Mouse (Mus musculus): ENCODE data around the gene Prkcz.
A peak's percentile ranks its signal among the peaks of the same experiment; 100 is the strongest.
"Not testable (repeated sequence)": the region's sequence is repeated elsewhere in the genome, so short reads cannot be mapped to it uniquely, and the experiment has no call there.

The Prkcz gene

GRCm38 (mm10) chr4:155283585-155283984 is 77.6 kb downstream of the Prkcz start:
- DNase-seq (ENCODE audit: low read depth, low spot score), result peak; percentile 92

DNA sequence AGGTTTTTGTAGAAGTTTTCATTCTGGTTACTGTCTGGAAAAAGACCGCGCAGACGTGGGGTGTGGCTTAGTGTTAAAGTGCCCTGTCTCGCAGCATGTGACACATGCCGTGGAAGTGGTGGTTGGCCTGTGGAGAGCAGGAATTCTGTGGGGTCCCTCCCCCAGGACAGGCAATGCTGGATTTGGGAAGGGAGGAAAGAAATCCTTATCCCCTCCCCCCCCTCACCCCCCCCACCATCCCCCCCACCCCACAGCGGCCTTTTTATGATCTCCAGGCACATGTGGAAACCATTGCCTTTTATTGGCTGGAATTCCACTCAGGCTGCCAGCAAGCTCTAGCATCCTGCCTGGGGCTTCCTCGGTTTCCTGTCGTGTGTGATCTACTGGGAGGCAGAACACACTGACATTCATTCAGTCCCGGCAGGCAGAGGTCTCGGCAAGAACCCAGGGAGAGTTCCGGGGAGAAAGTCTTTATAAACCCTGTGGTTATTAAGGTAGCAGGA is 78.1 kb downstream of the Prkcz start:
- DNase-seq (ENCODE audit: low read depth, low spot score), result peak; percentile 53

- DNase-seq (ENCODE audit: low read depth, low spot score), result no peak
These were observed 78.9 kb downstream of the Prkcz start for GRCm38 (mm10) chr4:155282231-155282630.

GRCm38 (mm10) chr4:155281652-155282051 is 79.5 kb downstream of the Prkcz start:
- DNase-seq (ENCODE audit: low read depth, low spot score), result peak; percentile 89

GRCm38 (mm10) chr4:155281227-155281626 is 79.9 kb downstream of the Prkcz start:
- DNase-seq (ENCODE audit: low read depth, low spot score), result peak; percentile 36

GRCm38 (mm10) chr4:155280768-155281121 is 80.4 kb downstream of the Prkcz start:
- DNase-seq (ENCODE audit: low read depth, low spot score), result no peak

- DNase-seq (ENCODE audit: low read depth, low spot score), result peak; percentile 91
These were observed 81.0 kb downstream of the Prkcz start for GRCm38 (mm10) chr4:155279926-155280767.

- peak; percentile 44 for DNase-seq (ENCODE audit: low read depth, low spot score)
These were observed 82.1 kb downstream of the Prkcz start for GRCm38 (mm10) chr4:155279054-155279453.

GRCm38 (mm10) chr4:155277963-155278362 is 83.2 kb downstream of the Prkcz start:
- peak; percentile 45 for DNase-seq (ENCODE audit: low read depth, low spot score)

DNA sequence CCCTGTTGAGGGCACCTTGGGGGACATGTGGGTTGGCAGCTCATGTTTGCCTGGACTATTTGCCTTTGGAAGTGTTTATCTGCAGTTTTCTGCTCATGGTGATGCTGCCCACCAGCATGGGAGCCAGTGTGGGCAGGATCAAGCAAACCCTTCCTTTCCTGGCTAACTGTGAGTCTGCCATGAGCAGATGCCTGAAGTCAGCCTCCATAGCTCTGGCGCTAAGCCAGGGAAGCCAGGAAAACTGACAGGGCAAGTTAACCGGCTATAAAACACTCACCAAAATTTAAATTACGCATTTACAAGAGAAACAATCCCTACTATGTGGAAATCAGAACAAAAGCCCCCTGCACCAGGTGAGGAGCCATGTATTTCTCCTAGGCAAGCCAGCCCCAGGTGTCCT is 86.3 kb downstream of the Prkcz start:
- peak; percentile 87 for DNase-seq (ENCODE audit: low read depth, low spot score)

DNA sequence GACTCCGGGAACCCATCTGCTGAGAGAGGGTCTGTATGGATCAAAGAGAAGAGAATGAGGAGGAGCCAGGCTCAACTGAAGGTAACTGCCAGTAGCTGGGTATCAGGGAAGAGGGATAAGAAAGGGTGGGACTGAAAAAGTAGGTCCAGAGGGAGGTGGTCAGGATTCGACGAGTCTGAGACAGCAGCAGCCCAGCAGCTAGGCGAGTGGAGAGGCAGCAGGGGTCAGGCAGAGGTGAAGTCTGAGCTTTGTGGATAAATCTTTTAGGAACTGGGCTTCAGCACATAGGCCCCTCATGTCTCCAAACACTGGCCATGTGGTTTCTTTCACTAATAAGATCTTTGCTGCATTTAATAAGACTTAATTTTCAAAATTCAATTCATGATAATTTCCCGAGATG is 86.7 kb downstream of the Prkcz start:
- DNase-seq (ENCODE audit: low read depth, low spot score), result no peak

- DNase-seq (ENCODE audit: low read depth, low spot score), result peak; percentile 72
These were observed 92.8 kb downstream of the Prkcz start for GRCm38 (mm10) chr4:155268382-155268781.

- no peak for DNase-seq (ENCODE audit: low read depth, low spot score)
These were observed 93.5 kb downstream of the Prkcz start for GRCm38 (mm10) chr4:155267639-155268175.

GRCm38 (mm10) chr4:155267047-155267543 is 94.1 kb downstream of the Prkcz start:
- DNase-seq (ENCODE audit: low read depth, low spot score), result peak; percentile 44

DNA sequence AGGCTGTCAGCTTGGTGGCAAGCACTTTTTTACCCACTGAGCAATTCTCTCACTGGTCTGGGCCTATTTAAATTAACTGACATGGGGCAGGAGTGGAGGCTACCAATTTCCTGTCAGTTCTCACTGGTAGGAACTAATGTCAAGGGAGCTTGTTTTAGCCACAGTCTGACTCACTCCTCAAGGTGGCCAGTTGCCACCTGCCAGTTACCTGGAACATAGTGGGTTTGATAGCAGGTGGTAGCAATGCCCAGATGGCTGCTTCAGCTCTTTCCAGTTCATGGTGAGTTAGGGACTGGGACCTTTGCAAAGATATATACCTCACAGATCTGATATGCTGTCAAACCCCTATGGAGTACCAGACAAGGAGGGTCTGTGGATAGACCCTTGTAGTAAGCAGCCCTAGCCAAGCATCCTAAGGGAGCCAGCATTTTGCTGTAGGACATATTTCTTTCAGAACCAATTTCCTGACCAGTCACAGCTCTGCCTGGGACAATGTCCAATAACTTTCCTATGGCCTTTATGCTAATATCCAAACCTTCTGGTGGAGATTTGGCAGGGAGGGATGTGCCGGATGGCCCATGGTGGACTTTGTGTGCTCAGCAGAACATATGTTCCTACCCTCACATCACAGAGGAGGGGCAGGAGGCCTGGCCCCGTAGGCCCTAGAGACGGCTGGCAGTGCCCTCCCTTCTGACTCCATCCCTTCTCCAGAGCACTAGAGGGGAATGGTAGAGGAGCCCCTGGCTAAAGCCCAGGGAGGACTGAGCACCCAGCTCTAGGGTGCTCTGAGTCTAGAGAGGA is 96.4 kb downstream of the Prkcz start:
- DNase-seq (ENCODE audit: low read depth, low spot score), result peak; percentile 99

GRCm38 (mm10) chr4:155252253-155252652 is 108.9 kb downstream of the Prkcz start:
- DNase-seq (ENCODE audit: low read depth, low spot score), result peak; percentile 71

DNA sequence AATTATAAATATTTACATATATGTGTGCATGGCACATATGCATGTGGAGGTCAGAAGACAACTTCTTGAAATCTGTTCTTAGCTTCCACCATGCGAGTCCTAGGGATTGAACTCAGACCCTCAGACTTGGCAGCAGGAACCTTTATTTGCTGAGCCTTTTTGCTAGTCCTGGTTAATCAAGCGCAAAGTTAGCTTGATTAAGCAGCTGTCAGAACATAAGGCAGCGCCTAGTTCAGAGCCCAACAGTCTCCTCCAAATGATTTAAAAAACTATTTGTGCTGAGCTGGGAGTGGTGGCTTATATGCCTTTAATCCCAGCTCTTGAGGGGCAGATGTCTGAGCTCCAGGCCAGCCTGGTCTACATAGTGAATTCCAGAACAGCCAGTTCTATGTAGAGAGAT is 110.0 kb downstream of the Prkcz start:
- peak; percentile 88 for DNase-seq (ENCODE audit: low read depth, low spot score)

DNA sequence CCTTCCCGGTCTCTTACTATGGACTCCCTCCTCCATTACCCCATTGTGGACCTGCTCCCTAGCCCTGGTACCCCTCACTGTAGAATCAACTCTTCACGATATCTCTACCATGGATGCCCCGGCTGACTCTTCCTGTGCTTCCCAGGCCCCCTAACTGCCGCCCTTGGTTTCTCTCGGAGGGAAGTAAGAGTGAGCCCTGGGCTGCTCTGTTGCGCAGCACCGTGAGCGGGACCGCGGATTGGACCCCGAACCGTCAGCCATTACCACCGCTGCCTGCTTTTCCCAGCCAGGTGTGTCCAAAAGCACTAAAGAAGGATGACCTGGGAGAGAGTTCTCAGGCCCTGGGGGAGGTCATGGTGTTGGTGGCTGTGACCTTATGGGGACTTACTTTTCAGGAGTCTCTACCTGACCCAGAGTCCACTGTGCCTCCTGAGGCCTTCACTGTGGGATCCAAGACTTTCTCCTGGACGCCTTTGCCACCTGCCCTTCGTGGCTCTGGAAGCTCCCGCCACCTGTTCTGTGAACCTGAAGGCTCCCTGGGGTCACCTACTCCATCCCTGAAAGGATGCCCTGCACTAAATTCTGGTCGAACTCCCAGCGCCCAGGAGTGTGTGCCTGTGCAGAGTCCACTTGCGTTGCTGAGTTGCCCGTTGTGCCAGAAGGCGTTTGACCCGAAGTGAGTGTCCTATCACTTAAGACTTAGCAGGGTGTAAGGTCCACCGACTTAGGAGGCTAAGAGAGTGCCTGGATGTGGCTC is 110.6 kb downstream of the Prkcz start:
- DNase-seq (ENCODE audit: low read depth, low spot score), result peak; percentile 63

DNA sequence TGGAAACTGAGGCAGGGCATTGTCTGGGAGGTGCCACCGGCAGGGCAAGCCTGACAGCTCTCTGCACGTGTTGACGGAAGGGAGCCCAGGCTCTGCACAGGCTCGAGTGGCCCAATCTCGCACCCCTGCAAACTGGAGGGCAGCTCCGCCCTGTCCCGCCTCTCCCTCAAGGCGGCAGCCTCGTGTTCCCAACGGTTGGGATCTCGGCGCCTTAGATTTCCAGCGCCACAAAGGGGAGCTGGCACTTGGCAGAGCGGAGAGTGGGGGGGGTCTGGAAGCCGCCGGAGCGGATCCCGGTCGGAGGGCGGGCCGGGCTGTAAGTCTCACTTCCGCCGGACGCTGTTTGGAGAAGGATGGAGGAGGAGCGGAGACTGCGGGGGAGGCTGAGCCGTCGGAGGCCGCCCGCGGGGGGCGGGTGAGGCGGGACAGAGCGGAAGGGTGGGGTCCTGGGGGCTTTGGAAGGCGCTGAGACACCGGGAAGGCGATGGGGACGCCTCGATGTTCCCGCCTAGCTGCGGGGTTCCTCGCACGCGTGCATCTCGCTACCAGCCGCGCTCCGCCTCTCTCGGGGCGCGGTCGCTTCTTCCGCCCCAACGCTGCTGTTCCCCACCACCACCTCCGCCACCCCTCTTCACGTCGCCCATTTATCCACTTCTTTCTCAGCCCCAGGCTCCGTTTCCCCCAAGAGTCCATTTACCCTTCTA is 111.4 kb downstream of the Prkcz start, which contains the start of gene Faap20:
TSS of gene Faap20 (plus strand) at position 155 of the 704 bp plus-strand sequence.
- peak; percentile 94 for DNase-seq (ENCODE audit: low read depth, low spot score)

DNA sequence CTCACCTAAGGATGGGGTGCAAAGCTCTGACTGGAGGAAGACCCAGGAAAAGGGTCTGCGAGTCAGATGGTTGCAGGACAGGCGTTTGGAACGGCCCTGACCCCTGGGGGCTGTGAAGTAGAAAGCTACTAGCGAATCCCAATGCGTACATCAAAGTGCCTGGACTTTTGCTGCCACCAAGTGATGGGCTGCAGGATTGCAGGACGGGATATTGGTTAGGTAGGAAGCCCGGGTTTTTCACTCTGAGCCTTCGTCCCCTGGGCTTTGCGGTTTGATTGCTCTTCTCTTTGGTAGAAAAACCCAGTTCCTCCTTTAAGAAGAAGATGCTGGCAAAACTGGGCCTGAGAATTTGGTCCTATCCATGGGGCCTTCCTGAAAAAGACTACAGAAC is 111.9 kb downstream of the Prkcz start:
- peak; percentile 97 for DNase-seq (ENCODE audit: low read depth, low spot score)

DNA sequence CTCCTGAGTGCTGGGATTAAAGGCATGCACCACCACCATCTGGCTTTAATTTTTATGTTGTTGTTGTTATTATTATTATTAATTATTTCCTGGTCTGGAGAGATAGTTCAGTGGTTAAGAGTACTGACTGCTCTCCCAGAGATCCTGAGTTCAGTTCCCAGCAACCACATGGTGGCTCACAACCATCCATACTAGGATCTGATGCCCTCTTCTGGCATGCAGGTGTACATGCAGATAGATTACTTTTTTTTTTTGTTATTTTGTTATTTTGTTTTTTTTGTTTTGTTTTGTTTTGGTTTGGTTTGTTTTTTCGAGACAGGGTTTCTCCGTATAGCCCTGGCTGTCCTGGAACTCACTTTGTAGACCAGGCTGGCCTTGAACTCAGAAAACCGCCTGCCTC is 113.1 kb downstream of the Prkcz start:
- not testable (repeated sequence) for DNase-seq (ENCODE audit: low read depth, low spot score)

All from brain, adult 2 months (tissue).